Mouse (Mus musculus) erythroblast, embryonic 14.5 days (primary cell): Measurements from ENCODE around the gene Tmem102. TPM values are rescaled to one million over a fixed set of nuclear protein-coding genes. Genes with fewer than 3 reads are reported as not detected.

Experiments
- H3K27me3 ChIP-seq: 2 replicates; pipeline ENCODE4 v1.6.1; 2012; ENCODE audit warnings: inconsistent platforms; ENCODE audit not compliant: control insufficient read depth
- H3K36me3 ChIP-seq: 2 replicates; pipeline ENCODE4 v1.6.1; 2012; ENCODE audit warnings: mild to moderate bottlenecking, inconsistent platforms; ENCODE audit not compliant: control insufficient read depth
- H3K4me1 ChIP-seq: 2 replicates; pipeline ENCODE4 v1.6.1; 2012; ENCODE audit warnings: inconsistent platforms; ENCODE audit not compliant: control insufficient read depth
- H3K4me3 ChIP-seq: replicated peaks from 2 replicates; pipeline ENCODE3; 2012; ENCODE audit warnings: moderate library complexity, mild to moderate bottlenecking, inconsistent platforms
- H3K9me3 ChIP-seq: 2 replicates; pipeline ENCODE4 v1.6.1; 2012; ENCODE audit warnings: low read length, inconsistent platforms, mixed read lengths; ENCODE audit not compliant: control insufficient read depth
- GATA1 ChIP-seq: IDR thresholded peaks from 2 replicates; pipeline ENCODE4 v1.6.1; 2012; ENCODE audit warnings: low read length, inconsistent platforms, mixed read lengths
- TAL1 ChIP-seq: IDR thresholded peaks from 3 replicates; pipeline ENCODE4 v1.6.1; 2012; ENCODE audit warnings: low read length, inconsistent platforms, mixed read lengths
- polyA plus RNA-seq: library from polyadenylated mRNA; stranded (reverse); fragments of >175 nt; gene quantifications from 2 replicates; pipeline ENCODE4 v1.2.3, GENCODE M21; 2012

Tmem102 gene
- polyA plus RNA-seq, 1 experiment: not detected

GRCm38 (mm10) chr11:69806378-69806777 lies 954 bp upstream of the Tmem102 start:
- Histone ChIP-seq H3K36me3 (no peaks in the 10 kb centered on the region), H3K4me3 (no peak overlapping the region), H3K27me3 (peaks cover 87% of the 10 kb centered on the region), H3K9me3 (peaks cover 29% of the 10 kb centered on the region), H3K4me1 (peaks cover 33% of the 10 kb centered on the region)
- TF ChIP-seq TAL1: no peak
- no peak for TF ChIP-seq GATA1

- TF ChIP-seq TAL1 (no peak), GATA1 (no peak)
- Histone ChIP-seq H3K36me3 (no peaks in the 10 kb centered on the region), H3K9me3 (peaks cover 42% of the 10 kb centered on the region), H3K4me1 (peaks cover 46% of the 10 kb centered on the region), H3K4me3 (no peak overlapping the region), H3K27me3 (peaks cover 88% of the 10 kb centered on the region)
Observed at GRCm38 (mm10) chr11:69804652-69804940, 828 bp downstream of the Tmem102 start.

DNA sequence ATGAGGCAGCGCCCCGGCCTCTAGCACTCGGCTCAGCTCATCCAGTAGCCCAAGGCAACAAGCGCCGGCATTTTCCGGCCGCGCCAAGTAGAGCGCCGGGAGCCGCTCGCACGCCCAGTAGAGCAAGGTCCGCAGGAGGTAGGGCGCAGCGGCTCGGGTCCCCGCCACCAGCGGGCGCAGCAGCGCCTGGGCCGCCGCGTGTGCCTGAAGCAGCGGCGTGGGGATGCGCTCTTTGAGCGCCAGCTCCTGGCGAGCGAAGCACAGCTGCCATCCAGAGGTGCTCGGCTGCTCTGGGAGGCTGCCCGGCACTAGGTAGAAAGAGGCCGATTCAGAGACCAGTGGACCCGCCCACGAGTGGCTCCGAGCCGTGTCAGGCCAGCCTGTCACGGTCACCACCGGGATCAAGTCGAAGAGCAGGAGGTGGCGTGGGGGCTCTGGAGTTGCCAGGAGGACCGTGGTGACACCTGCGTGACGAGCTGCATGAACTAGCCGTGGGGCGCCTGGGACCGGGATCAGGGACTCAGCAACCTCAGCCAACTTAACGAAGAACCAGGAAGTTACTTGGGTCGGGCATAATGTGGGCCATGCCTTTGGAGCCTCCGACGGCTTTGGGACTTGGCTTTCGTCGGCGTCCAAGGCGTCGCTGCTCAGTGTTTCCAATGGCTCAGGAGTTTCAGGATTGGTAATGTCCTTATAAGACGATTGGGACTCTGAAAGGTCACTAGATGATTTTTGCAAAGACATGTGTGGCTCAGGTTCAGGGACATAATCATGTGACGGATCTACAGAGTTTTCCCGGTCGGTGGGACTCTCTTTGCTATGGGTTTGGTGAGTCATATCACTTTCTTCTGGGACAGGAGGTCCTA lies 1.4 kb downstream of the Tmem102 start:
- Histone ChIP-seq H3K27me3 (peaks cover 88% of the 10 kb centered on the region), H3K9me3 (peaks cover 46% of the 10 kb centered on the region), H3K4me1 (peaks cover 52% of the 10 kb centered on the region), H3K4me3 (peak overlapping the region; percentile 45), H3K36me3 (no peaks in the 10 kb centered on the region)
- TF ChIP-seq GATA1 (no peak), TAL1 (no peak)

- Histone ChIP-seq H3K36me3 (no peaks in the 10 kb centered on the region), H3K4me1 (peaks cover 52% of the 10 kb centered on the region), H3K27me3 (peaks cover 94% of the 10 kb centered on the region), H3K4me3 (peak overlapping the region; percentile 45), H3K9me3 (peaks cover 46% of the 10 kb centered on the region)
- TF ChIP-seq GATA1 (no peak), TAL1 (no peak)
Observed at GRCm38 (mm10) chr11:69803328-69803727, 2.1 kb downstream of the Tmem102 start.

DNA sequence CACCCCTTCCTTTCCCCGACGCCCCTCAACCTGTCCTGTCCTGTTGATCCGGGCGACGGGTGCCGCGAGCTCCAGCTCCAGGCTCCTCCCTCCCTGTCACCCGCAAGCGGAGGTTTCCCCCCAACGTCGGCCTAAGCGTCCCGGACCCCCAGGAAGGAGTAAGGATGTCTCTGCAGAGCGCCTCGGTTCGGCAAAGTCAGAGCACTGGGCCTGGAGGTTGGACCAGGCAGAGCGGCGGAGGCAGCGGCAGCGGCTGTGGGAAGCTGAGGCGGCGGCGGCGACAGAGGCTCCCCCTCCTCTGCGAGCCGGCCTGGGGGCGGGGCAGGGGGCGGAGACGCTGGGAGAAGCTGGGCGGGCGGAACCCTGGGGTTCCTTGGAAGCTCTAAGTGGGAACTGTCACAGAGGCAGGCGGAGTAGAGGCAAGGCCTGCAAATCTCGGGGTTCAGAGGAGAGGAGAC lies 2.7 kb downstream of the Tmem102 start:
- Histone ChIP-seq H3K27me3 (peaks cover 100% of the 10 kb centered on the region), H3K9me3 (peaks cover 46% of the 10 kb centered on the region), H3K4me1 (peaks cover 52% of the 10 kb centered on the region), H3K4me3 (peak overlapping the region; percentile 48), H3K36me3 (no peaks in the 10 kb centered on the region)
- TF ChIP-seq GATA1: no peak
- TF ChIP-seq TAL1: no peak

- no peak for TF ChIP-seq GATA1
- no peak for TF ChIP-seq TAL1
- H3K27me3 ChIP-seq: peaks cover 100% of the 10 kb centered on the region
- H3K36me3 ChIP-seq: no peaks in the 10 kb centered on the region
Observed at GRCm38 (mm10) chr11:69801379-69801977, 3.9 kb downstream of the Tmem102 start, which contains the start of gene Fgf11. Fgf11 (minus strand) TSS chr11:69801857.

DNA sequence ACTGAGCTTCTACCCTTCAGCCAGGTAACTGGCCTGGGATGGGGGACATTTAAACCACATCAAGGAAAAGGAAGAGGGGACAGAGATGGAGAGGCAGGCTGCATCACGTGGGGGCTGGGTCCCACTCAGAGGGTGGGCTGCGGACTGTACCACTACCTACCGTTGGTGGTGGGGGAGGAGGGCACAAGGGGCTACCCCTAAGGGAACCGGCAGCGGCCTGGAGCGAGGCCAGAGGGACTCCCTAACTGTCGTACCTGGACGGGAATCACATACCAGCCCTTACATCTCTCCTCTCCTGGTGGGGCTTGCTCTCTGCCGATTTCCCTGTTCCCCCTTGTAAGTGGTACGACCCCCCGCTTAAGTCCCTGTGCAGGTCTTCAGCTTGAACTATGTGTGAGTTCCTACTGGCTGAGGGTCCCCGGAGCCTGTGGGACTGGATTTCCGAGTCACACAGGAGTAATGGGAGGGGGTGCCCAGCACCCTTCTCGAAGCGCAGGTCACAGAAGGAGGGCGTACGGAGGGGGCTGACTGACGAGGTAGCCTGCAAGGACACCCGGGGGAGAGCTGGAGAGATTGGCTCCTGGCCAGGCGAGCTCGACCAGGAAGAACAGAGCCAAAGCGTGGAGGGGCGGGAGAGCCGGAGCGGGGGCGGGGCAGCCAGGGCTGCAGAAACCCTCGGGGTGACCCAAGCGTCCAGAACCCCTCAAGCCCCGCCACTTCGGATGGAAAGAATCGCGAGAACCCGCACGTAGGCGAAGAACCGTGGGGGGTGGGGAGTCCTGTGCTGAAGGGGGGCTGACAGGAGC lies 4.8 kb downstream of the Tmem102 start:
- Histone ChIP-seq H3K36me3 (no peaks in the 10 kb centered on the region), H3K9me3 (peaks cover 45% of the 10 kb centered on the region), H3K4me1 (peaks cover 57% of the 10 kb centered on the region), H3K27me3 (peaks cover 100% of the 10 kb centered on the region), H3K4me3 (no peak overlapping the region)
- TF ChIP-seq GATA1 (no peak), TAL1 (no peak)

More at GRCm38 (mm10) chr11:69801379-69801977, 3.9 kb downstream of the Tmem102 start, which contains the start of gene Fgf11:
- peak within 1 kb of the TSS; percentile 48 for H3K4me3 ChIP-seq
- H3K9me3 ChIP-seq: peaks cover 45% of the 10 kb centered on the region
- H3K4me1 ChIP-seq: peaks cover 52% of the 10 kb centered on the region

DNA sequence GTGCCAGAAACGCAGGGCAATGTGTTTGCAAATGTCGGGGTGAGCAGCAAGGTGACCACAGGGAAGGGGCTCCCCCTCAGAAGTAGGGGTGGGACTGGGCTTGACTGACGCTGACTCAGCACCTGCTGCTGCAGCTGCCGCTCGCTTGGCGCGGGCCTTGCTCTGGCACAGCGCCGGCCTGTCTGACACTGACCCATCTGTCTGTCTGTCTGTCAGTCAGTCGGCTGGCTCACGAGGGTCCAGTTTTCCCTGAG lies 5.4 kb downstream of the Tmem102 start:
- no peaks in the 10 kb centered on the region for H3K36me3 ChIP-seq
- peaks cover 59% of the 10 kb centered on the region for H3K4me1 ChIP-seq
- TF ChIP-seq TAL1: no peak
- TF ChIP-seq GATA1: no peak
- peaks cover 95% of the 10 kb centered on the region for H3K27me3 ChIP-seq
- peaks cover 45% of the 10 kb centered on the region for H3K9me3 ChIP-seq
- H3K4me3 ChIP-seq: no peak overlapping the region

- TF ChIP-seq TAL1: no peak
- TF ChIP-seq GATA1: no peak
- H3K27me3 ChIP-seq: peaks cover 90% of the 10 kb centered on the region
Observed at GRCm38 (mm10) chr11:69799394-69800137, 5.9 kb downstream of the Tmem102 start.

More at GRCm38 (mm10) chr11:69799394-69800137, 5.9 kb downstream of the Tmem102 start:
- H3K9me3 ChIP-seq: peaks cover 45% of the 10 kb centered on the region
- no peaks in the 10 kb centered on the region for H3K36me3 ChIP-seq
- peaks cover 58% of the 10 kb centered on the region for H3K4me1 ChIP-seq
- H3K4me3 ChIP-seq: no peak overlapping the region
